Mouse (Mus musculus): ENCODE results near the gene Casd1. TPM values are rescaled to one million over a fixed set of nuclear protein-coding genes. Genes with fewer than 3 reads are reported as not detected.
A peak's percentile ranks its signal among the peaks of the same experiment; 100 is the strongest.
"Not testable (repeated sequence)": the region's sequence is repeated elsewhere in the genome, so short reads cannot be mapped to it uniquely, and the experiment has no call there.

Gene Casd1
- polyA plus RNA-seq, 1 experiment from 2014 or later: 16.7 TPM

GRCm38 (mm10) chr6:4652596-4653134 lies 52.0 kb downstream of the Casd1 start:
- no peak overlapping the region for H3K4me3 ChIP-seq (ENCODE audit: low read length)
- WGBS: 82% methylated on average over 8 of the region's 8 CpGs
- H3K9me3 ChIP-seq (ENCODE audit: control insufficient read depth, low read length): no peaks in the 10 kb centered on the region
- no peaks in the 10 kb centered on the region for H3K36me3 ChIP-seq (ENCODE audit: control insufficient read depth, insufficient read depth, low read length)
- no peak overlapping the region for H3K9ac ChIP-seq (ENCODE audit: low read depth, low read length)
- H3K27ac ChIP-seq (ENCODE audit: low read length): no peak overlapping the region
- no peak overlapping the region for H3K4me2 ChIP-seq (ENCODE audit: low read depth, low read length)
- no peaks in the 10 kb centered on the region for H3K27me3 ChIP-seq (replicated peaks; ENCODE audit: control insufficient read depth, insufficient read depth, low read length)
- ATAC-seq: no peak
- H3K4me1 ChIP-seq (ENCODE audit: control insufficient read depth, insufficient read depth, low read length): no peaks in the 10 kb centered on the region

- H3K4me1 ChIP-seq (ENCODE audit: control insufficient read depth, insufficient read depth, low read length); H3K9ac ChIP-seq (ENCODE audit: low read depth, low read length); H3K27ac ChIP-seq (ENCODE audit: low read length); H3K4me2 ChIP-seq (ENCODE audit: low read depth, low read length); H3K36me3 ChIP-seq (ENCODE audit: control insufficient read depth, insufficient read depth, low read length); H3K9me3 ChIP-seq (ENCODE audit: control insufficient read depth, low read length); ATAC-seq; H3K4me3 ChIP-seq (ENCODE audit: low read length); H3K27me3 ChIP-seq (replicated peaks; ENCODE audit: control insufficient read depth, insufficient read depth, low read length): not testable (repeated sequence)
- WGBS: 96% methylated on average over 12 of the region's 12 CpGs
Measured at GRCm38 (mm10) chr6:4653741-4654140, 53.1 kb downstream of the Casd1 start.

DNA sequence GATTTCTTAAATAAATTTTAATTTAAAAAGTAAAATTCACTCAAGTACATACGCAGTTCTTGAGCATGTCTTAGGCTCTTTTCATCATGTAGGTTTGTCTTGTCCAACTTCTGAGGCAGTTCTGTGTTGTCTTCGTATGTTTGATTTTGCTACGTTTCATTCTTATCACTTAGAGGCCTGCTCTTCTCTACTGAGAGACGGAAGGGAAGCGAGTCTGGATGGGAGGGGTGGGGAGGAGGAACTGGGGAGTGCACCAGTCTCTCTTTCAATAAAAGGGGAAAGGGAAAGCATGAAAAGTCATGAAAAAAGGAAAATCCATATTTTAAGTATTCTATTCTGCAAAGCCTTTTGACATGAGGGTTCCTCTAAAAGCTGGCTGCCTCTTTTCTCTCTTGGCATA lies 54.8 kb downstream of the Casd1 start:
- ATAC-seq: no peak
- Histone ChIP-seq H3K4me2 (ENCODE audit: low read depth, low read length) (no peak overlapping the region), H3K36me3 (ENCODE audit: control insufficient read depth, insufficient read depth, low read length) (no peaks in the 10 kb centered on the region), H3K4me3 (ENCODE audit: low read length) (no peak overlapping the region), H3K9ac (ENCODE audit: low read depth, low read length) (no peak overlapping the region), H3K27me3 (replicated peaks; ENCODE audit: control insufficient read depth, insufficient read depth, low read length) (no peaks in the 10 kb centered on the region), H3K27ac (ENCODE audit: low read length) (no peak overlapping the region), H3K9me3 (ENCODE audit: control insufficient read depth, low read length) (no peaks in the 10 kb centered on the region), H3K4me1 (ENCODE audit: control insufficient read depth, insufficient read depth, low read length) (no peaks in the 10 kb centered on the region)
- WGBS: 39% methylated on average over 5 of the region's 5 CpGs

- H3K4me2 ChIP-seq (ENCODE audit: low read depth, low read length): no peak overlapping the region
- no peaks in the 10 kb centered on the region for H3K27me3 ChIP-seq (replicated peaks; ENCODE audit: control insufficient read depth, insufficient read depth, low read length)
- no peak overlapping the region for H3K4me3 ChIP-seq (ENCODE audit: low read length)
- H3K9me3 ChIP-seq (ENCODE audit: control insufficient read depth, low read length): no peaks in the 10 kb centered on the region
- WGBS: 84% methylated on average over 4 of the region's 4 CpGs
- H3K9ac ChIP-seq (ENCODE audit: low read depth, low read length): no peak overlapping the region
- no peak overlapping the region for H3K27ac ChIP-seq (ENCODE audit: low read length)
- ATAC-seq: no peak
- no peaks in the 10 kb centered on the region for H3K36me3 ChIP-seq (ENCODE audit: control insufficient read depth, insufficient read depth, low read length)
- H3K4me1 ChIP-seq (ENCODE audit: control insufficient read depth, insufficient read depth, low read length): no peaks in the 10 kb centered on the region
Measured at GRCm38 (mm10) chr6:4655924-4656323, 55.3 kb downstream of the Casd1 start.

GRCm38 (mm10) chr6:4658861-4659260 lies 58.2 kb downstream of the Casd1 start:
- H3K9me3 ChIP-seq (ENCODE audit: control insufficient read depth, low read length): no peaks in the 10 kb centered on the region
- no peak overlapping the region for H3K4me3 ChIP-seq (ENCODE audit: low read length)
- H3K4me1 ChIP-seq (ENCODE audit: control insufficient read depth, insufficient read depth, low read length): no peaks in the 10 kb centered on the region
- H3K9ac ChIP-seq (ENCODE audit: low read depth, low read length): no peak overlapping the region
- no peak overlapping the region for H3K27ac ChIP-seq (ENCODE audit: low read length)
- H3K36me3 ChIP-seq (ENCODE audit: control insufficient read depth, insufficient read depth, low read length): no peaks in the 10 kb centered on the region
- 84% methylated on average over 13 of the region's 13 CpGs for WGBS
- no peak overlapping the region for H3K4me2 ChIP-seq (ENCODE audit: low read depth, low read length)
- no peaks in the 10 kb centered on the region for H3K27me3 ChIP-seq (replicated peaks; ENCODE audit: control insufficient read depth, insufficient read depth, low read length)
- no peak for ATAC-seq

- Histone ChIP-seq H3K27ac (ENCODE audit: low read length) (no peak overlapping the region), H3K36me3 (ENCODE audit: control insufficient read depth, insufficient read depth, low read length) (no peaks in the 10 kb centered on the region), H3K4me2 (ENCODE audit: low read depth, low read length) (no peak overlapping the region), H3K4me3 (ENCODE audit: low read length) (no peak overlapping the region), H3K9ac (ENCODE audit: low read depth, low read length) (no peak overlapping the region), H3K4me1 (ENCODE audit: control insufficient read depth, insufficient read depth, low read length) (no peaks in the 10 kb centered on the region), H3K27me3 (replicated peaks; ENCODE audit: control insufficient read depth, insufficient read depth, low read length) (no peaks in the 10 kb centered on the region), H3K9me3 (ENCODE audit: control insufficient read depth, low read length) (no peaks in the 10 kb centered on the region)
- peak; percentile 48 for ATAC-seq
- WGBS: 40% methylated on average over 2 of the region's 2 CpGs
Measured at GRCm38 (mm10) chr6:4663516-4663915, 62.9 kb downstream of the Casd1 start.

- no peak overlapping the region for H3K4me2 ChIP-seq (ENCODE audit: low read depth, low read length)
- no peak overlapping the region for H3K4me3 ChIP-seq (ENCODE audit: low read length)
- no peak overlapping the region for H3K9ac ChIP-seq (ENCODE audit: low read depth, low read length)
- no peak for ATAC-seq
- 79% methylated on average over 2 of the region's 2 CpGs for WGBS
- H3K27me3 ChIP-seq (replicated peaks; ENCODE audit: control insufficient read depth, insufficient read depth, low read length): no peaks in the 10 kb centered on the region
- H3K27ac ChIP-seq (ENCODE audit: low read length): no peak overlapping the region
- H3K36me3 ChIP-seq (ENCODE audit: control insufficient read depth, insufficient read depth, low read length): no peaks in the 10 kb centered on the region
- no peaks in the 10 kb centered on the region for H3K4me1 ChIP-seq (ENCODE audit: control insufficient read depth, insufficient read depth, low read length)
- no peaks in the 10 kb centered on the region for H3K9me3 ChIP-seq (ENCODE audit: control insufficient read depth, low read length)
Measured at GRCm38 (mm10) chr6:4664313-4664712, 63.7 kb downstream of the Casd1 start.

DNA sequence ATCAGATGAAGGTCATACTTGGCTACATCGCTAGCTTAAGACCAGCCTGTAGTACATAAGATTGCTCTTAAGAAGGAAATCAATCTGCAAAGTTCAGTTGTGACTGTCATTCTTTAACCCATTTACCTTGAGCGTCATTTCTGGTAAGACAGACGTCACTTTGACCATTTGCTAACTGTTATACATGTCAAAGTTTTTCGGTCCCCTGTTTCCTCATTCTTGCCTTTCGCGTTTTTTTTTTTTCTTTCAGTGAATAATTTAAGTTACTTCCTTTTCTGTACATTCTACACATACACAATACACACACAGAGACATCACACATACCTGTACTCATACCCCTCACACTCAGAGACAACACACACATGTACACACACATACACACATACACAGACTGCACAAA lies 64.5 kb downstream of the Casd1 start:
- no peak overlapping the region for H3K4me3 ChIP-seq (ENCODE audit: low read length)
- no peak for ATAC-seq
- no peaks in the 10 kb centered on the region for H3K9me3 ChIP-seq (ENCODE audit: control insufficient read depth, low read length)
- no peaks in the 10 kb centered on the region for H3K4me1 ChIP-seq (ENCODE audit: control insufficient read depth, insufficient read depth, low read length)
- H3K27me3 ChIP-seq (replicated peaks; ENCODE audit: control insufficient read depth, insufficient read depth, low read length): no peaks in the 10 kb centered on the region
- no peak overlapping the region for H3K9ac ChIP-seq (ENCODE audit: low read depth, low read length)
- H3K27ac ChIP-seq (ENCODE audit: low read length): no peak overlapping the region
- 92% methylated on average over 6 of the region's 6 CpGs for WGBS
- H3K4me2 ChIP-seq (ENCODE audit: low read depth, low read length): no peak overlapping the region
- H3K36me3 ChIP-seq (ENCODE audit: control insufficient read depth, insufficient read depth, low read length): no peaks in the 10 kb centered on the region

- H3K9ac ChIP-seq (ENCODE audit: low read depth, low read length): no peak overlapping the region
- H3K27ac ChIP-seq (ENCODE audit: low read length): no peak overlapping the region
- no peak overlapping the region for H3K4me2 ChIP-seq (ENCODE audit: low read depth, low read length)
- H3K9me3 ChIP-seq (ENCODE audit: control insufficient read depth, low read length): no peaks in the 10 kb centered on the region
- no peaks in the 10 kb centered on the region for H3K27me3 ChIP-seq (replicated peaks; ENCODE audit: control insufficient read depth, insufficient read depth, low read length)
- no peaks in the 10 kb centered on the region for H3K4me1 ChIP-seq (ENCODE audit: control insufficient read depth, insufficient read depth, low read length)
- 70% methylated on average over 1 of the region's 1 CpGs for WGBS
- H3K4me3 ChIP-seq (ENCODE audit: low read length): no peak overlapping the region
- no peaks in the 10 kb centered on the region; the same call in 1 of the 2 replicates for H3K36me3 ChIP-seq (ENCODE audit: control insufficient read depth, insufficient read depth, low read length)
- ATAC-seq: no peak
Measured at GRCm38 (mm10) chr6:4677356-4677761, 76.7 kb downstream of the Casd1 start.

- Histone ChIP-seq H3K4me1 (ENCODE audit: control insufficient read depth, insufficient read depth, low read length) (no peaks in the 10 kb centered on the region), H3K4me3 (ENCODE audit: low read length) (no peak overlapping the region), H3K27ac (ENCODE audit: low read length) (no peak overlapping the region), H3K9me3 (ENCODE audit: control insufficient read depth, low read length) (no peaks in the 10 kb centered on the region), H3K27me3 (replicated peaks; ENCODE audit: control insufficient read depth, insufficient read depth, low read length) (no peaks in the 10 kb centered on the region), H3K9ac (ENCODE audit: low read depth, low read length) (no peak overlapping the region), H3K36me3 (ENCODE audit: control insufficient read depth, insufficient read depth, low read length) (no peaks in the 10 kb centered on the region), H3K4me2 (ENCODE audit: low read depth, low read length) (no peak overlapping the region)
- WGBS: 98% methylated on average over 1 of the region's 1 CpGs
- no peak for ATAC-seq
Measured at GRCm38 (mm10) chr6:4679981-4680380, 79.3 kb downstream of the Casd1 start.

Data from intestine, embryonic 16.5 days (tissue).